Comparison of ENCODE assay signal across 27 mouse cellular contexts in genomic region chr10:23090323-23090722, GRCm38 (mm10).
DNase-seq lines count a peak whose midpoint lies in the region; ATAC-seq lines count a peak whose summit lies in the region.
"Had no signal": no experiment of that assay in that cellular context is flagged by ENCODE, and none has a peak within 500 bp of the region (broad histone marks: within the 10 kb centered on the region; RNA-seq: fewer than 3 reads in every experiment).

No protein-coding gene starts in this region.

- no peak overlapping the region for H3K9ac ChIP-seq in forebrain, embryonic 16.5 days (replicated peaks; ENCODE audit: low read depth, low read length)
- H3K9ac ChIP-seq in forebrain, embryonic 14.5 days (ENCODE audit: low read length): no peak overlapping the region
- H3K9ac ChIP-seq in midbrain, embryonic 11.5 days (ENCODE audit: low read length): no peak overlapping the region
- no peak overlapping the region for H3K9ac ChIP-seq in midbrain, embryonic 16.5 days (ENCODE audit: low read depth, low read length)
- H3K9ac ChIP-seq: embryonic facial prominence, embryonic 12.5 days; embryonic facial prominence, embryonic 15.5 days; forebrain, embryonic 12.5 days; heart, embryonic 12.5 days; heart, embryonic 15.5 days; hindbrain, embryonic 13.5 days; intestine, embryonic 15.5 days had no signal

- no peak overlapping the region for H3K4me2 ChIP-seq in forebrain, embryonic 16.5 days (ENCODE audit: low read length)
- no peak overlapping the region for H3K4me2 ChIP-seq in forebrain, embryonic 14.5 days (ENCODE audit: low read length)
- no peak overlapping the region for H3K4me2 ChIP-seq in midbrain, embryonic 11.5 days
- H3K4me2 ChIP-seq in midbrain, embryonic 16.5 days (ENCODE audit: low read length): no peak overlapping the region
- H3K4me2 ChIP-seq: embryonic facial prominence, embryonic 12.5 days; embryonic facial prominence, embryonic 15.5 days; forebrain, embryonic 12.5 days; heart, embryonic 12.5 days; heart, embryonic 15.5 days; hindbrain, embryonic 13.5 days; intestine, embryonic 15.5 days had no signal

- H3K27me3 ChIP-seq in forebrain, embryonic 16.5 days (replicated peaks; ENCODE audit: control insufficient read depth, insufficient read depth, low read length): no peaks in the 10 kb centered on the region
- no peaks in the 10 kb centered on the region for H3K27me3 ChIP-seq in forebrain, embryonic 14.5 days (replicated peaks; ENCODE audit: control insufficient read depth, insufficient read depth, low read length)
- no peaks in the 10 kb centered on the region for H3K27me3 ChIP-seq in midbrain, embryonic 11.5 days (ENCODE audit: control insufficient read depth, insufficient read depth, low read length)
- no peaks in the 10 kb centered on the region for H3K27me3 ChIP-seq in midbrain, embryonic 16.5 days (ENCODE audit: control insufficient read depth, insufficient read depth, low read depth, low read length)
- H3K27me3 ChIP-seq: embryonic facial prominence, embryonic 12.5 days; embryonic facial prominence, embryonic 15.5 days; forebrain, embryonic 12.5 days; heart, embryonic 12.5 days; heart, embryonic 15.5 days; hindbrain, embryonic 13.5 days; intestine, embryonic 15.5 days had no signal

- no peaks in the 10 kb centered on the region for H3K36me3 ChIP-seq in forebrain, embryonic 16.5 days (ENCODE audit: control insufficient read depth, insufficient read depth)
- no peaks in the 10 kb centered on the region for H3K36me3 ChIP-seq in forebrain, embryonic 14.5 days (ENCODE audit: control insufficient read depth, insufficient read depth, low read length)
- H3K36me3 ChIP-seq in midbrain, embryonic 11.5 days (ENCODE audit: control insufficient read depth, insufficient read depth, low read length): no peaks in the 10 kb centered on the region
- H3K36me3 ChIP-seq in midbrain, embryonic 16.5 days (ENCODE audit: control insufficient read depth, insufficient read depth, low read length): no peaks in the 10 kb centered on the region
- H3K36me3 ChIP-seq: embryonic facial prominence, embryonic 12.5 days; embryonic facial prominence, embryonic 15.5 days; forebrain, embryonic 12.5 days; heart, embryonic 12.5 days; heart, embryonic 15.5 days; hindbrain, embryonic 10.5 days; hindbrain, embryonic 13.5 days; intestine, embryonic 15.5 days had no signal

- H3K27ac ChIP-seq in forebrain, embryonic 16.5 days (ENCODE audit: low read length): no peak overlapping the region
- no peak overlapping the region for H3K27ac ChIP-seq in forebrain, embryonic 14.5 days (ENCODE audit: low read depth, low read length)
- no peak overlapping the region for H3K27ac ChIP-seq in midbrain, embryonic 11.5 days (ENCODE audit: low read depth, low read length)
- H3K27ac ChIP-seq in midbrain, embryonic 16.5 days (ENCODE audit: low read length): no peak overlapping the region
- H3K27ac ChIP-seq: embryonic facial prominence, embryonic 12.5 days; embryonic facial prominence, embryonic 15.5 days; forebrain, embryonic 12.5 days; heart, embryonic 15.5 days; hindbrain, embryonic 10.5 days; hindbrain, embryonic 13.5 days; intestine, embryonic 15.5 days had no signal

- WGBS in forebrain, embryonic 16.5 days: 87% methylated on average over 1 of the region's 1 CpGs
- 90% methylated on average over 1 of the region's 1 CpGs for WGBS in forebrain, embryonic 14.5 days
- 90% methylated on average over 1 of the region's 1 CpGs for WGBS in midbrain, embryonic 11.5 days
- WGBS in midbrain, embryonic 16.5 days: 97% methylated on average over 1 of the region's 1 CpGs

- DNase-seq in forebrain, embryonic 14.5 days (ENCODE audit: low spot score): no peak
- peak; percentile 28 to 45 for DNase-seq in frontal cortex, adult 2 months (ENCODE audit: extremely low spot score in 1 of 2, low spot score in 1 of 2)
- no peak for DNase-seq in frontal cortex, postnatal 25 days (ENCODE audit: low spot score in 2 of 2)
- peak; percentile 49 for DNase-seq in midbrain, embryonic 11.5 days (ENCODE audit: low spot score, missing footprints)
- peak; percentile 64 for DNase-seq in brain, adult 2 months (ENCODE audit: low read depth, low spot score)
- DNase-seq: adrenal gland, adult 8-10 months; adrenal gland, postnatal 36 days; cerebellum, adult 11 months; cerebellum, adult 2 months; cerebellum, adult 9-11 months; cerebellum, postnatal 25 days; gastrocnemius, postnatal 25 days; heart, adult 18-20 months; heart, postnatal 10 days; heart, postnatal 36 days had no signal

- no peaks in the 10 kb centered on the region for H3K4me1 ChIP-seq in forebrain, embryonic 16.5 days (replicated peaks; ENCODE audit: control insufficient read depth, insufficient read depth, low read length)
- no peaks in the 10 kb centered on the region for H3K4me1 ChIP-seq in forebrain, embryonic 14.5 days (ENCODE audit: control insufficient read depth, insufficient read depth, low read length)
- H3K4me1 ChIP-seq in midbrain, embryonic 11.5 days (ENCODE audit: control insufficient read depth, insufficient read depth, low read length): no peaks in the 10 kb centered on the region
- H3K4me1 ChIP-seq in midbrain, embryonic 16.5 days (ENCODE audit: control insufficient read depth, insufficient read depth, low read length): no peaks in the 10 kb centered on the region
- H3K4me1 ChIP-seq: forebrain, embryonic 12.5 days; heart, embryonic 15.5 days; hindbrain, embryonic 13.5 days; intestine, embryonic 15.5 days had no signal

- ATAC-seq in forebrain, embryonic 16.5 days: 0 out of 2 replicates have a peak, but pooled peaks have one; percentile 18
- no peak for ATAC-seq in forebrain, embryonic 14.5 days
- ATAC-seq in midbrain, embryonic 11.5 days (ENCODE audit: low FRiP score): no peak
- ATAC-seq in midbrain, embryonic 16.5 days: no peak
- ATAC-seq: activated CD4-positive, CD25-positive, alpha-beta regulatory T cell, adult 4 months; hindbrain, embryonic 16.5 days; intestine, embryonic 15.5 days had no signal

- no peaks in the 10 kb centered on the region for H3K9me3 ChIP-seq in forebrain, embryonic 16.5 days (ENCODE audit: control insufficient read depth, low read length)
- H3K9me3 ChIP-seq in forebrain, embryonic 14.5 days (replicated peaks; ENCODE audit: control insufficient read depth, low read length): no peaks in the 10 kb centered on the region
- H3K9me3 ChIP-seq in midbrain, embryonic 11.5 days (ENCODE audit: control insufficient read depth, low read length): no peaks in the 10 kb centered on the region
- H3K9me3 ChIP-seq in midbrain, embryonic 16.5 days (replicated peaks; ENCODE audit: control insufficient read depth, low read length, poor library complexity, severe bottlenecking): no peaks in the 10 kb centered on the region
- H3K9me3 ChIP-seq: embryonic facial prominence, embryonic 12.5 days; embryonic facial prominence, embryonic 15.5 days; forebrain, embryonic 12.5 days; heart, embryonic 12.5 days; heart, embryonic 15.5 days; hindbrain, embryonic 10.5 days; hindbrain, embryonic 13.5 days; intestine, embryonic 15.5 days had no signal

- H3K4me3 ChIP-seq in forebrain, embryonic 16.5 days (replicated peaks; ENCODE audit: low read length): no peak overlapping the region
- no peak overlapping the region for H3K4me3 ChIP-seq in forebrain, embryonic 14.5 days (ENCODE audit: low read depth, low read length)
- H3K4me3 ChIP-seq in midbrain, embryonic 11.5 days (ENCODE audit: low read depth, low read length): no peak overlapping the region
- H3K4me3 ChIP-seq in midbrain, embryonic 16.5 days (ENCODE audit: low read depth, low read length): no peak overlapping the region
- H3K4me3 ChIP-seq: embryonic facial prominence, embryonic 12.5 days; embryonic facial prominence, embryonic 15.5 days; forebrain, embryonic 12.5 days; heart, embryonic 12.5 days; heart, embryonic 15.5 days; hindbrain, embryonic 10.5 days; hindbrain, embryonic 13.5 days; intestine, embryonic 15.5 days had no signal

Comparison
In these comparisons a context has a peak if more than half of its experiments do, and no peak if none do; other contexts are left out.
1. DNase-seq: peak in frontal cortex, adult 2 months (2 of 2), midbrain, embryonic 11.5 days (single experiment) and brain, adult 2 months (single experiment); none in forebrain, embryonic 14.5 days (single experiment) and frontal cortex, postnatal 25 days (0 of 2).